Mouse (Mus musculus) left cerebral cortex, postnatal 25 days (tissue): ENCODE measurements around the gene Snx17. TPM values are rescaled to one million over a fixed set of nuclear protein-coding genes. Genes with fewer than 3 reads are reported as not detected.

Experiments
- DNase-seq, 2 experiments: peaks; one replicate each; pipeline ENCODE4 v3.0.0; 2022; ENCODE audit warnings: low spot score in 2 of 2, mixed read lengths in 1 of 2
- intact Hi-C: fragments of 180-260 bp; cut with DNase I; formaldehyde crosslinking; loops from one replicate; pipeline ENCODE4 v1.15.1; 2025
- total RNA-seq, 2 experiments: library from RNA; stranded (reverse); gene quantifications; 2 replicates each; pipeline ENCODE4 v1.2.3; 2021

The Snx17 gene
- total RNA-seq = 10 to 100 TPM; 72.2 to 75.5 TPM

GRCm38 (mm10) chr5:31192939-31193630 is at the start of gene Snx17, which contains the start of gene Eif2b4:
Snx17 (plus strand) TSS chr5:31193227.
Eif2b4 (minus strand) TSS chr5:31193430.
- intact Hi-C loops = loop anchor here (1.0 to 10.0 kb wide), 3 partner anchors 8 to 238 kb away; partner anchors contain the start of gene Gtf3c2
- DNase-seq = peak; percentile 100

- intact Hi-C loops = no loop called here
Measured at GRCm38 (mm10) chr5:31149781-31150180, 43.2 kb upstream of the Snx17 start.

GRCm38 (mm10) chr5:31151746-31152145 is 41.3 kb upstream of the Snx17 start:
- intact Hi-C loops = no loop called here

More at GRCm38 (mm10) chr5:31149781-31150180, 43.2 kb upstream of the Snx17 start:
- DNase-seq = no peak

GRCm38 (mm10) chr5:31153516-31154151 is 39.4 kb upstream of the Snx17 start:
- no peak for DNase-seq
- intact Hi-C loops = no loop called here

More at GRCm38 (mm10) chr5:31151746-31152145, 41.3 kb upstream of the Snx17 start:
- DNase-seq = no peak

- intact Hi-C loops = no loop called here
- DNase-seq = peak; percentile 86 to 91
Measured at GRCm38 (mm10) chr5:31154152-31154553, 38.9 kb upstream of the Snx17 start, which contains the start of gene Mpv17. Mpv17 (minus strand) TSS chr5:31154251.

- DNase-seq = no peak
- intact Hi-C loops = no loop called here
Measured at GRCm38 (mm10) chr5:31162462-31162861, 30.6 kb upstream of the Snx17 start.

- intact Hi-C loops = no loop called here
- DNase-seq = no peak
Measured at GRCm38 (mm10) chr5:31164878-31165277, 28.1 kb upstream of the Snx17 start.

- no peak for DNase-seq
- intact Hi-C loops = no loop called here
Measured at GRCm38 (mm10) chr5:31168630-31169029, 24.4 kb upstream of the Snx17 start.

GRCm38 (mm10) chr5:31179301-31179765 is 13.7 kb upstream of the Snx17 start:
- intact Hi-C loops = no loop called here
- DNase-seq = peak; percentile 28 to 52

GRCm38 (mm10) chr5:31179766-31180630 is 13.0 kb upstream of the Snx17 start, which contains the start of the genes Gm29609 and Gtf3c2:
Gm29609 (minus strand) TSS chr5:31179911.
Gtf3c2 (minus strand) TSS chr5:31180144.
- DNase-seq = peak; percentile 96 to 99
- intact Hi-C loops = loop anchor here (1.0 kb wide), 1 partner anchor 13 kb away; the partner anchor contains the start of genes Eif2b4 and Snx17

GRCm38 (mm10) chr5:31181183-31181770 is 11.8 kb upstream of the Snx17 start:
- intact Hi-C loops = no loop called here
- DNase-seq = no peak

GRCm38 (mm10) chr5:31183678-31184077 is 9.3 kb upstream of the Snx17 start:
- intact Hi-C loops = no loop called here
- DNase-seq = no peak

GRCm38 (mm10) chr5:31188223-31188840 is 4.7 kb upstream of the Snx17 start:
- intact Hi-C loops = no loop called here
- no peak for DNase-seq

GRCm38 (mm10) chr5:31190201-31190600 is 2.8 kb upstream of the Snx17 start:
- intact Hi-C loops = loop anchor here (10.0 kb wide), 1 partner anchor 235 kb away; no protein-coding TSS in a partner anchor
- DNase-seq = no peak

GRCm38 (mm10) chr5:31192045-31192938 is 735 bp upstream of the Snx17 start:
- no peak for DNase-seq
- intact Hi-C loops = loop anchor here (10.0 kb wide), 1 partner anchor 237 kb away; no protein-coding TSS in a partner anchor

GRCm38 (mm10) chr5:31193631-31194281 is 729 bp downstream of the Snx17 start:
- intact Hi-C loops = loop anchor here (1.0 to 10.0 kb wide), 3 partner anchors 8 to 239 kb away; partner anchors contain the start of gene Gtf3c2
- DNase-seq = no peak
